Mouse (Mus musculus) heart, embryonic 12.5 days (tissue): ENCODE measurements around the gene Gigyf1. TPM values are rescaled to one million over a fixed set of nuclear protein-coding genes. Genes with fewer than 3 reads are reported as not detected.

Source experiments
- ATAC-seq: fragments of 200-750 bp; cut with Nextera tagmentation; 2 replicates; pipeline ENCODE4 v1.8.0; 2017; ENCODE audit warnings: moderate TSS enrichment, moderate library complexity; ENCODE audit not compliant: insufficient number of reproducible peaks, low FRiP score
- H3K27ac ChIP-seq: fragments of 300-500 bp; sonication (generic); 2 replicates; pipeline ENCODE4 v1.5.1; 2016; ENCODE audit warnings: mild to moderate bottlenecking, moderate library complexity; ENCODE audit not compliant: poor library complexity, severe bottlenecking
- H3K27me3 ChIP-seq: fragments of 300-500 bp; sonication (generic); replicated peaks from 2 replicates; pipeline ENCODE4 v1.6.1; 2016; ENCODE audit warnings: mild to moderate bottlenecking, moderate library complexity
- H3K36me3 ChIP-seq: fragments of 300-500 bp; sonication (generic); 2 replicates; pipeline ENCODE4 v1.6.1; 2016; ENCODE audit warnings: mild to moderate bottlenecking, moderate library complexity
- H3K4me1 ChIP-seq: fragments of 300-500 bp; sonication (generic); replicated peaks from 2 replicates; pipeline ENCODE4 v1.6.1; 2016; ENCODE audit warnings: mild to moderate bottlenecking
- H3K4me2 ChIP-seq: fragments of 300-500 bp; sonication (generic); 2 replicates; pipeline ENCODE4 v1.6.1; 2016; ENCODE audit warnings: mild to moderate bottlenecking, moderate library complexity
- H3K4me3 ChIP-seq: fragments of 300-500 bp; sonication (generic); 2 replicates; pipeline ENCODE4 v1.5.1; 2016; ENCODE audit warnings: mild to moderate bottlenecking
- H3K9ac ChIP-seq: fragments of 300-500 bp; sonication (generic); 2 replicates; pipeline ENCODE4 v1.6.1; 2016; ENCODE audit warnings: mild to moderate bottlenecking, moderate library complexity
- H3K9me3 ChIP-seq: fragments of 300-500 bp; sonication (generic); replicated peaks from 2 replicates; pipeline ENCODE4 v1.6.1; 2016; ENCODE audit warnings: mild to moderate bottlenecking, moderate library complexity
- WGBS: fragments of 180-500 bp; shearing (Covaris S2); methylation state at CpG from one replicate; pipeline ENCODE4 v1.1.7; 2016; 5-methylcytosine and 5-hydroxymethylcytosine counted together
- polyA plus RNA-seq: library from polyadenylated mRNA; unstranded; fragments of >200 nt; fragmentation: Nextera tagmentation; extraction: Ambion mirVana; gene quantifications from 2 replicates; pipeline ENCODE4 v1.2.1, GENCODE M21; 2016

Gigyf1 gene
- polyA plus RNA-seq, 1 experiment from 2014 or later = 9.9 TPM

- Histone ChIP-seq H3K4me3 (peak overlapping the region; percentile 8; the same call in 1 of the 2 replicates), H3K4me1 (peaks cover 4% of the 10 kb centered on the region; the same call in 1 of the 2 replicates), H3K36me3 (no peaks in the 10 kb centered on the region), H3K9ac (no peak overlapping the region), H3K9me3 (no peaks in the 10 kb centered on the region; the same call in 1 of the 2 replicates), H3K27me3 (peaks cover 34% of the 10 kb centered on the region), H3K27ac (no peak overlapping the region), H3K4me2 (peak overlapping the region; percentile 51; the same call in 1 of the 2 replicates)
- 42% methylated on average over 11 of the region's 11 CpGs for WGBS
- ATAC-seq = no peak; the same call in 1 of the 2 replicates
These were observed 35.5 kb downstream of the Gigyf1 start for GRCm38 (mm10) chr5:137553898-137554297.

- WGBS = 54% methylated on average over 6 of the region's 6 CpGs
- Histone ChIP-seq H3K4me3 (no peak overlapping the region), H3K9me3 (no peaks in the 10 kb centered on the region), H3K4me1 (no peaks in the 10 kb centered on the region), H3K27me3 (peaks cover 7% of the 10 kb centered on the region), H3K36me3 (no peaks in the 10 kb centered on the region), H3K4me2 (no peak overlapping the region), H3K27ac (no peak overlapping the region), H3K9ac (no peak overlapping the region)
- no peak for ATAC-seq
These were observed 43.2 kb downstream of the Gigyf1 start for GRCm38 (mm10) chr5:137561556-137561955.

DNA sequence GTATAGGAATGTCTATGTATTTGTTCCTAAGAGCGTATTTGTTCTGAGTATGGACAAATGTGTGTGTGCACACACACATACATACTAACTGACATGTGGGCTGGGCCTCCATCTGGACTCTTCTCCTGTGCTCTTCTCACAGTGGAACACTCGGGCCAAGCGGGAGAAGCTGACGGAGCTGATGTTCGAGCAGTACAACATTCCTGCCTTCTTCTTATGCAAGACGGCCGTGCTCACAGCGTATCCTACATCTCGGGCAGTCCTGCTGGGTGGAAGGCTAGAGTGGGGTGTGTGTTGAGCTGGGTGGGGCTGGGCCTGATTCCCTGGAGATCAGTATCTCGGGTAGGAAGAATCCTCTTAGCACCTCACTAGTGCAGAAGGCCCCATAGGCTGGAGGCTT lies 44.6 kb downstream of the Gigyf1 start:
- Histone ChIP-seq H3K9ac (no peak overlapping the region), H3K4me3 (no peak overlapping the region), H3K9me3 (no peaks in the 10 kb centered on the region), H3K27me3 (peaks cover 16% of the 10 kb centered on the region), H3K4me2 (no peak overlapping the region), H3K36me3 (no peaks in the 10 kb centered on the region), H3K4me1 (no peaks in the 10 kb centered on the region), H3K27ac (no peak overlapping the region)
- ATAC-seq = no peak
- WGBS = 51% methylated on average over 10 of the region's 10 CpGs

GRCm38 (mm10) chr5:137565744-137566143 lies 47.4 kb downstream of the Gigyf1 start:
- H3K27ac ChIP-seq = no peak overlapping the region
- H3K9me3 ChIP-seq = 0 out of 2 replicates have a peak, but pooled peaks cover 3% of the 10 kb centered on the region
- H3K9ac ChIP-seq = no peak overlapping the region
- 73% methylated on average over 6 of the region's 6 CpGs for WGBS
- H3K4me3 ChIP-seq = no peak overlapping the region
- no peak overlapping the region for H3K4me2 ChIP-seq
- peaks cover 26% of the 10 kb centered on the region for H3K27me3 ChIP-seq
- H3K4me1 ChIP-seq = peaks cover 4% of the 10 kb centered on the region; the same call in 1 of the 2 replicates
- ATAC-seq = no peak
- H3K36me3 ChIP-seq = no peaks in the 10 kb centered on the region

- Histone ChIP-seq H3K4me3 (no peak overlapping the region), H3K9me3 (0 out of 2 replicates have a peak, but pooled peaks cover 3% of the 10 kb centered on the region), H3K27me3 (peaks cover 25% of the 10 kb centered on the region), H3K4me2 (no peak overlapping the region), H3K9ac (no peak overlapping the region), H3K4me1 (peaks cover 4% of the 10 kb centered on the region; the same call in 1 of the 2 replicates), H3K36me3 (no peaks in the 10 kb centered on the region), H3K27ac (no peak overlapping the region)
- WGBS = 90% methylated on average over 5 of the region's 5 CpGs
- no peak for ATAC-seq
These were observed 48.1 kb downstream of the Gigyf1 start for GRCm38 (mm10) chr5:137566416-137566815.

DNA sequence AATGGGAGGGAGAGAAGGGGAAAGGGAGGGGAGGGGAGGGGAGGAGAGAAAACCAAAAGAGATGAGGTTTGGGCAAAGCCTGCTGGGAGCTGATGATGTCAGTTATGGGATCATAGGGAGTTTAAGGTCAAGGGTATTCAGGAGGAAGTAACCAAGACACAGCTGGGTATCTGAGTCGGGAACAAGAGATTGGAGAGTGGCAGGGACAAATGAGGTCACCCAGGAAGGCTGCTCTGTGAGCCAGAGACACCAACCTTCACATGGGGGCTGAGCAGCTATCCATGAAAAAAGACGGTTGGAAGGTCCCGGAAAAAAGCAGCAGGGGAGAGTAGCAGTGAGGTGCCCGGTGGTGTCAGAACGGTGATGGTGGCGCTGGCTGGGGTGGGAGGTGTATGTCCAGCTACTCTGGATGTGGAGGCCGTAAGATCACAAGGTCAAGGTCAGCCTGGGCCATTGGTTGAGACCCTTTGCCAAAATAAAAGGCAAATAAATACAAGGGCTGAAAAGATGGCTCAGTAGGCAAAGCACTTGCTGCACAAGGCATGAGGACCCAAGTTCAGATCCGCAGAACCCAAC lies 50.0 kb downstream of the Gigyf1 start:
- Histone ChIP-seq H3K4me3 (no peak overlapping the region), H3K4me1 (peaks cover 4% of the 10 kb centered on the region; the same call in 1 of the 2 replicates), H3K36me3 (no peaks in the 10 kb centered on the region), H3K27ac (no peak overlapping the region), H3K9ac (no peak overlapping the region), H3K9me3 (0 out of 2 replicates have a peak, but pooled peaks cover 3% of the 10 kb centered on the region), H3K27me3 (peaks cover 28% of the 10 kb centered on the region), H3K4me2 (no peak overlapping the region)
- 77% methylated on average over 8 of the region's 8 CpGs for WGBS
- ATAC-seq = no peak

DNA sequence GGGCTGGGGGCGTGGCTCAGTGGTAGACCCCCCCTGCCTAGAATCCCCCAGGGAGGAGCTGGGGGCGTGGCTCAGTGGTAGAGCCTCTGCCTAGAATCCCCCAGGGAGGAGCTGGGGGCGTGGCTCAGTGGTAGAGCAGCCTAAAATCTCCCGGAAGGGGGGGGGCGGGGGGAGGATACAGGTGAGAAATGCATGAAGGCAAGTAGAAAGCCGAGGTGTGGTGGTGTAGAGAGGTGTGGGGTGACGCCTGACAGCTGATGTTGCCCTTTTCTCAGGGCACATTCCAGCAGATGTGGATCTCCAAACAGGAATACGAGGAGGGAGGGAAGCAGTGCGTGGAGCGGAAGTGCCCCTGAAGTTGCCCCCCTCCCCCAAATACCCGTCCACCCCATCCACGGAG lies 50.7 kb downstream of the Gigyf1 start:
- Histone ChIP-seq H3K27ac (no peak overlapping the region), H3K4me2 (no peak overlapping the region), H3K9ac (no peak overlapping the region), H3K9me3 (0 out of 2 replicates have a peak, but pooled peaks cover 3% of the 10 kb centered on the region), H3K4me3 (no peak overlapping the region), H3K27me3 (peaks cover 34% of the 10 kb centered on the region), H3K36me3 (no peaks in the 10 kb centered on the region), H3K4me1 (peaks cover 6% of the 10 kb centered on the region)
- 65% methylated on average over 12 of the region's 12 CpGs for WGBS
- no peak for ATAC-seq

DNA sequence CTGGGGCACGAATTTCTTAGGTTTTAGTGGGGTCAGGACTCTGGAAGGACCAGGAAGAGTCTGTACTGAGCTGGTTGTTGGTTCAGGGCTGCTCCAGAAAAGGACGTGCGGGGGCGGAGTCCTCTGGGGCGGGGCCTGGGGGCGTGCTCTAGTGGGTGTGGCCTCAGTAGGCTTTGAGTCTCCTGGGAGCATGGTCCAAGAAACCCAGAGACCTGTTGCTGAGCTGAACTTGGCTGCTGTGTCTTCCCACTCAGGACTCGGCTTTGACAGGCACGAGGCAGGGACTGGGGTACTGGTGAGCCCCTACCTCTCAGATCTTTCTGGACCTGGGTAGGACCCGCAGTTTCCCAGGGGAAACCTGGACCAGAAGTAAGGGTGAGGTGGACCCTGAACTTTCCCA lies 51.3 kb downstream of the Gigyf1 start, which contains the start of gene Tfr2:
Gene Tfr2 (plus strand): TSS at position 176 of the 400 bp plus-strand sequence.
- Histone ChIP-seq H3K4me1 (peaks cover 12% of the 10 kb centered on the region), H3K4me3 (no peak within 1 kb of the TSS), H3K36me3 (no peaks in the 10 kb centered on the region), H3K27me3 (peaks cover 41% of the 10 kb centered on the region), H3K27ac (no peak within 1 kb of the TSS), H3K9me3 (0 out of 2 replicates have a peak, but pooled peaks cover 3% of the 10 kb centered on the region), H3K9ac (no peak within 1 kb of the TSS), H3K4me2 (peak within 1 kb of the TSS; percentile 43)
- 23% methylated on average over 9 of the region's 9 CpGs for WGBS
- peak; percentile 79 for ATAC-seq

- Histone ChIP-seq H3K36me3 (no peaks in the 10 kb centered on the region), H3K27ac (no peak overlapping the region), H3K27me3 (peaks cover 45% of the 10 kb centered on the region), H3K9me3 (0 out of 2 replicates have a peak, but pooled peaks cover 3% of the 10 kb centered on the region), H3K9ac (no peak overlapping the region), H3K4me1 (peaks cover 14% of the 10 kb centered on the region), H3K4me3 (no peak overlapping the region), H3K4me2 (peak overlapping the region; percentile 43)
- ATAC-seq = no peak
- 36% methylated on average over 7 of the region's 7 CpGs for WGBS
These were observed 51.8 kb downstream of the Gigyf1 start for GRCm38 (mm10) chr5:137570181-137570580.

DNA sequence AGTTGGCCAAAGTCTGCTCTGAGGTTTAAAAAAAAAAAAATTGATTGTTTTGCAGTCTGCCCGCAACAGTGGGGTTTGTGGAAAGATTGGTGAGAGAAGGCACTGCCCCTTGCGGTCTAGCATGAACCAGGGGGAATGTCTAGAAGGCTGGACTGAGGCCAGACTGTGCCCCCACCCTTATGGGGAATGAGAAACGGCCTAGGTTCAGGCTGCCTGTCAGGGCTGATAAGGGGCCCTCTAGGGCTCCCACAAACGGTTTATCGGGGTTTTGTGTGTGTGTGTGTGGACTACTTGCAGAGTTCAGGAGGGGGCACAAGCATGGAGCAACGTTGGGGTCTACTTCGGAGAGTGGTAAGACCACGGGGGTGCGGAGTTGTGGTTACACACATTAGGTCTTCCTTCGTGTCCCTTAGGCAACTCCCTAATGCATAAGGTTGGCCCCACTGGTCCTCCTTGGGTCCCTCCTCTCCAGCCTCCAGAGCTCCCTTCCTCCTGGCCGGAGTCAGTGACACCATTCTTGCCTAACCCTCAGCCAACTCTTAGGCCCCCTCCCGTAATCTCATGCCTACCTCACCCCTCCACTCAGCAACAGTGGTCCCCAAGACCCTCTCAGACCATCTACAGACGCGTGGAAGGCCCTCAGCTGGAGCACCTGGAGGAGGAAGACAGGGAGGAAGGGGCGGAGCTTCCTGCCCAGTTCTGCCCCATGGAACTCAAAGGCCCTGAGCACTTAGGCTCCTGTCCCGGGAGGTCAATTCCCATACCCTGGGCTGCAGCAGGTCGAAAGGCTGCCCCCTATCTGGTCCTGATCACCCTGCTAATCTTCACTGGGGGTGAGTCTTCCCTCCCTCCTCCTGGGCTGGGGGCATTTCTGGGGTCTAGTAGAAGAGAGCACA lies 52.6 kb downstream of the Gigyf1 start:
- H3K4me2 ChIP-seq = peak overlapping the region; percentile 43; the same call in 1 of the 2 replicates
- no peak overlapping the region; the same call in 1 of the 2 replicates for H3K4me3 ChIP-seq
- no peak overlapping the region for H3K27ac ChIP-seq
- H3K4me1 ChIP-seq = peaks cover 14% of the 10 kb centered on the region
- WGBS = 70% methylated on average over 17 of the region's 17 CpGs
- H3K27me3 ChIP-seq = peaks cover 45% of the 10 kb centered on the region
- H3K9me3 ChIP-seq = 0 out of 2 replicates have a peak, but pooled peaks cover 3% of the 10 kb centered on the region
- no peak overlapping the region for H3K9ac ChIP-seq
- H3K36me3 ChIP-seq = no peaks in the 10 kb centered on the region
- ATAC-seq = peak; percentile 73

DNA sequence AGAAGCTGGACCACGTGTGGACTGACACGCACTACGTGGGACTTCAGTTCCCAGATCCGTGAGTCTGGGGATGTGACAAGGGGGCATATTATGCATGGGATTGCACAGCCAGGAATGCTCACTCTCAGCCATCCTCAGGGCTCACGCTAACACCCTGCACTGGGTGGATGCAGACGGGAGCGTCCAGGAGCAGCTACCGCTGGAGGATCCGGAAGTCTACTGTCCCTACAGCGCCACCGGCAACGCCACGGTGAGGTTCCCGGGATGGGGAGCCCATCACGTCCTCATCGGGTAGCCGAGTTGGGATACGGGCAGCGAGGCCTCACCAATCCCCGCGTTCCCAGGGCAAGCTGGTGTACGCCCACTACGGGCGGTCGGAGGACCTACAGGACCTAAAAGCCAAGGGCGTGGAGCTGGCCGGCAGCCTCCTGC lies 56.1 kb downstream of the Gigyf1 start:
- WGBS = 11% methylated on average over 27 of the region's 27 CpGs
- Histone ChIP-seq H3K4me1 (peaks cover 12% of the 10 kb centered on the region), H3K36me3 (no peaks in the 10 kb centered on the region), H3K27ac (no peak overlapping the region), H3K4me3 (peak overlapping the region; percentile 34), H3K9ac (0 out of 2 replicates have a peak overlapping the region, but pooled peaks have one; percentile 8), H3K9me3 (no peaks in the 10 kb centered on the region), H3K27me3 (peaks cover 41% of the 10 kb centered on the region), H3K4me2 (peak overlapping the region; percentile 64)
- no peak for ATAC-seq
